Mouse (Mus musculus) erythroblast, embryonic 14.5 days (primary cell): ENCODE results near the gene Epb41l2. TPM values are rescaled to one million over a fixed set of nuclear protein-coding genes. Genes with fewer than 3 reads are reported as not detected.
A peak's percentile ranks its signal among the peaks of the same experiment; 100 is the strongest.

ENCODE experiments used
- H3K27me3 ChIP-seq: 2 replicates; pipeline ENCODE4 v1.6.1; 2012; ENCODE audit warnings: inconsistent platforms; ENCODE audit not compliant: control insufficient read depth
- H3K36me3 ChIP-seq: 2 replicates; pipeline ENCODE4 v1.6.1; 2012; ENCODE audit warnings: mild to moderate bottlenecking, inconsistent platforms; ENCODE audit not compliant: control insufficient read depth
- H3K4me1 ChIP-seq: 2 replicates; pipeline ENCODE4 v1.6.1; 2012; ENCODE audit warnings: inconsistent platforms; ENCODE audit not compliant: control insufficient read depth
- H3K4me3 ChIP-seq: replicated peaks from 2 replicates; pipeline ENCODE3; 2012; ENCODE audit warnings: moderate library complexity, mild to moderate bottlenecking, inconsistent platforms
- H3K9me3 ChIP-seq: 2 replicates; pipeline ENCODE4 v1.6.1; 2012; ENCODE audit warnings: low read length, inconsistent platforms, mixed read lengths; ENCODE audit not compliant: control insufficient read depth
- GATA1 ChIP-seq: IDR thresholded peaks from 2 replicates; pipeline ENCODE4 v1.6.1; 2012; ENCODE audit warnings: low read length, inconsistent platforms, mixed read lengths
- TAL1 ChIP-seq: IDR thresholded peaks from 3 replicates; pipeline ENCODE4 v1.6.1; 2012; ENCODE audit warnings: low read length, inconsistent platforms, mixed read lengths
- polyA plus RNA-seq: library from polyadenylated mRNA; stranded (reverse); fragments of >175 nt; gene quantifications from 2 replicates; pipeline ENCODE4 v1.2.3, GENCODE M21; 2012

Epb41l2 gene
- 0.47 and 0.48 TPM in 2 replicates for polyA plus RNA-seq

DNA sequence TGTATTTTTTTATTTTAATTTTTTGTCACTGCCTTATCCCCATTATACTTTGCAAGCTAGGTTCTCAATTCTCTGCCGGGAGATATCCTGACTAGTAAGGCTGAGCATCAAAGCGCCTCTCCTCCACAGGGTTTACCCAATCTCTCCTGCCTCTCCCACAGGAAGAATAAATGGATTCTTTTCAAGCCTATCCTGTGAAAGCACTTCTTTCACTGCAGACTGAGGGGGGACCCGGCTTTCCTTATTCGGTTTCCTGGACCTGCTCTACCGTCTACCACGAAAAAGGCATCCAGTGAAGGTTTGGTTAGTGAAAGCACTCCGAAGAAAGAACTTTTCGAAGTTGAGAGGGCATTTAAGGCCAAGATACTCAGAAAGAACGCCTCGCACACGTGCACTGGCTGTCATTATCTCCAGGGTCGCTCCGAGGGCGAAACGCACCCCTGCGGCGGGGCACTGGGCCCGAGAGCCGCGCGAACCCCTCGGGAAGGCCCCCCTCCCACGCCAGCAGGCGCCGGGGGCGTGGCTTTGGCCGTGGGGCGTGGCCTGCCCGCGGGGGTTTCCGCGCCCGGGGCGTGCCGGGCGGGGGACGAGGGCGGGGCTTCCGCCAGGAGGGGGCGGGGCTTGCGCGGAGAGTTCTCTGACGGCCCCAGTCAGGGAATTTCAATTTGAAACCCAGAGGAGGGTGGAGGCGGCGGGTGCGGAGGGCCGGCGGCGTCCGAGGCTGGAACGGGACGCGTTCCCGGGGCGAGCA is at the start of gene Epb41l2:
Gene Epb41l2, plus strand, starts transcription at position 591 of the 751 bp plus-strand sequence.
- Histone ChIP-seq H3K9me3 (no peaks in the 10 kb centered on the region), H3K4me1 (peaks cover 17% of the 10 kb centered on the region), H3K36me3 (no peaks in the 10 kb centered on the region), H3K27me3 (peaks cover 44% of the 10 kb centered on the region), H3K4me3 (peak within 1 kb of the TSS; percentile 77)
- TF ChIP-seq GATA1: no peak
- TF ChIP-seq TAL1: no peak

DNA sequence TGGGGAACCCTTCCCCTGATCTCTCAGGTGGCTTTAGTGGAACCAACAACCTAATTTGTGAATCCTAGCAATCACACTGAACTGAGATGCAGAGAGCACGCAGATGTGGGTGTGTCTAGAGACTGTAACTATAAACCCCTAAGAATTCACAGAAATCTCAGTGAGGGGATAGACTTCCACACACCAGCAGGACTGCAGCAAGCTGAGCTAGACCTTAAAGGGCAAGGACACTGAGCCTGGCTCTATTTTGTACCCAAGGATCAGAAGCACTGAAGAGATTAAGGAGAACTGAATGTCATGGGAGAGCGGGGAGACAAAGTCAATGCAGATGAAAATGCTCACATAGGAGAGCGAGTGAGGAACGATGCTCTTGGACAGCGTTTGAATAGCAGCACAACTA is 49.6 kb upstream of the Epb41l2 start:
- no peak overlapping the region for H3K4me3 ChIP-seq

DNA sequence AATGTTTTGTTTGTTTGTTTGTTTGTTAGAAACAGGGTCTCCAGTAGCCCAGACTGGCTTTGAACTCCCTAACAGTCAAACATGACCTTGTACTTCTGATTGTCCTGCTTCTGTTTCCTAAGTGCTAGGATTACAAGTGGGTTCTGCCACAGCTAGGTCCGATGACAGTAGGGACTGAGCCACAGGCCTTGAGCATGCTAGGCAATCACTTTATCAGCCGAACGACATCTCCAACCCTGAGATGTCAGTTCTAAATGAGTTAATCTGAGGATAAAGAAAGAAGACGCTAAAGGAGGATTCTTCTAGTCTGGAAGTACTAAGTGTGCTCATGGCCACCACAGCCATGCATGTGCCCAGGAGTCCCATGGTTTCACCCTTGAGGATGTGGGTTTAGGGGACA is 48.9 kb upstream of the Epb41l2 start:
- Histone ChIP-seq H3K36me3 (no peaks in the 10 kb centered on the region), H3K9me3 (no peaks in the 10 kb centered on the region), H3K27me3 (peaks cover 16% of the 10 kb centered on the region), H3K4me3 (no peak overlapping the region), H3K4me1 (no peaks in the 10 kb centered on the region; the same call in 1 of the 2 replicates)
- no peak for TF ChIP-seq GATA1
- no peak for TF ChIP-seq TAL1

More for the DNA sequence above, 49.6 kb upstream of the Epb41l2 start:
- TF ChIP-seq TAL1: no peak
- no peaks in the 10 kb centered on the region for H3K36me3 ChIP-seq
- peaks cover 16% of the 10 kb centered on the region for H3K27me3 ChIP-seq
- H3K9me3 ChIP-seq: no peaks in the 10 kb centered on the region
- no peaks in the 10 kb centered on the region; the same call in 1 of the 2 replicates for H3K4me1 ChIP-seq

GRCm38 (mm10) chr10:25311554-25312212 is 47.9 kb upstream of the Epb41l2 start:
- Histone ChIP-seq H3K36me3 (no peaks in the 10 kb centered on the region), H3K4me3 (no peak overlapping the region), H3K9me3 (no peaks in the 10 kb centered on the region), H3K4me1 (no peaks in the 10 kb centered on the region; the same call in 1 of the 2 replicates), H3K27me3 (peaks cover 16% of the 10 kb centered on the region)
- TF ChIP-seq TAL1: no peak
- TF ChIP-seq GATA1: no peak

GRCm38 (mm10) chr10:25313856-25314584 is 45.6 kb upstream of the Epb41l2 start:
- H3K9me3 ChIP-seq: no peaks in the 10 kb centered on the region
- no peak overlapping the region for H3K4me3 ChIP-seq
- TF ChIP-seq TAL1: no peak
- no peak for TF ChIP-seq GATA1

DNA sequence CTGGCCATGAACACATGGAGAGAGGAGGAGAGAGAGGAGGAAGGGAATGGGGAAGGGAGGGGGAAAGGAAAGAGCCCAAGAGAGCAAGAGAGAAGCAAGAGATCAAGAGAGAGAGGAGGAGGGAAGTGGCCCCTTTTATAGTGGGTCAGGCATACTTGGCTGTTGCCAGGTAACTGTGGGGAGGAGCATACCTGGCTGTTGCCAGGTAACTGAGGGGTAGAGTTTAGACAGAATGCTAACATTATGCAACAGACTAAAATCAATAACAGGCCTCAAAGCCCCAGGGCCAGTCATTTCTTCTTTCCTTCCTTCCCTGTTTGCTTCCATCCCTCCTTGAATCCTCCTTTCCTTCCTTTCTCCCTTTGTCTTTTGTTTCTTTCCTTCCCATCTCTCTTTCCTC is 41.9 kb upstream of the Epb41l2 start:
- H3K9me3 ChIP-seq: no peaks in the 10 kb centered on the region
- H3K27me3 ChIP-seq: peaks cover 11% of the 10 kb centered on the region
- no peaks in the 10 kb centered on the region for H3K36me3 ChIP-seq
- no peak for TF ChIP-seq TAL1
- no peak for TF ChIP-seq GATA1
- no peak overlapping the region for H3K4me3 ChIP-seq
- H3K4me1 ChIP-seq: no peaks in the 10 kb centered on the region

More at GRCm38 (mm10) chr10:25313856-25314584, 45.6 kb upstream of the Epb41l2 start:
- Histone ChIP-seq H3K27me3 (peaks cover 16% of the 10 kb centered on the region), H3K4me1 (no peaks in the 10 kb centered on the region; the same call in 1 of the 2 replicates), H3K36me3 (no peaks in the 10 kb centered on the region)

- Histone ChIP-seq H3K9me3 (no peaks in the 10 kb centered on the region), H3K4me1 (no peaks in the 10 kb centered on the region), H3K27me3 (peaks cover 4% of the 10 kb centered on the region), H3K4me3 (no peak overlapping the region), H3K36me3 (no peaks in the 10 kb centered on the region)
- no peak for TF ChIP-seq GATA1
- TF ChIP-seq TAL1: no peak
Measured at GRCm38 (mm10) chr10:25318405-25318804, 41.2 kb upstream of the Epb41l2 start.

DNA sequence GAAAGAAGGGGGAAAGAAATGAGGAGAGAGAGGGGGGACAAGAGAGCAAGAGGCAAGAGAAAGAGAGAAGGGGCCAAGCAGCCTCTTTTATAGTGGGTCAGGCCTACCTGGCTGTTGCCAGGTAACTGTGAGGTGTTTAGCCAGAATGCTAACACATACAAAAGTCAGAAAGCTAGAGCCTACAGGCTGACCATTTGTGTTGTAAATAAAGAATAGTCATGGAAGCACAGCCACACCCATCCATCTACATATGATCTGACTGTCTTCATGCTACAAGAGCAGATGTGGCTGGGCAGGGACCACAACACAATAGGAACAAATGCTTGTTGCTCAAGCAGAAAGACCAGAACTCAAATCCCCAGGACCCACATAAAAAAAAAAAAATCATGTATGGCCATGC is 40.1 kb upstream of the Epb41l2 start:
- TF ChIP-seq TAL1: no peak
- no peak for TF ChIP-seq GATA1
- H3K36me3 ChIP-seq: no peaks in the 10 kb centered on the region
- no peaks in the 10 kb centered on the region for H3K9me3 ChIP-seq
- no peaks in the 10 kb centered on the region for H3K4me1 ChIP-seq
- H3K4me3 ChIP-seq: no peak overlapping the region
- H3K27me3 ChIP-seq: no peaks in the 10 kb centered on the region; the same call in 1 of the 2 replicates

GRCm38 (mm10) chr10:25321198-25321597 is 38.4 kb upstream of the Epb41l2 start:
- Histone ChIP-seq H3K4me3 (no peak overlapping the region), H3K9me3 (no peaks in the 10 kb centered on the region), H3K27me3 (no peaks in the 10 kb centered on the region), H3K36me3 (no peaks in the 10 kb centered on the region), H3K4me1 (no peaks in the 10 kb centered on the region)
- TF ChIP-seq GATA1 (no peak), TAL1 (no peak)
